Mouse (Mus musculus) spleen, postnatal 4 days (tissue): ENCODE measurements at regions not wholly inside any gene's neighbourhood (a gene's known extent, or its start where the extent isn't known, plus 50 kb on each side); places are given as distances from the start of the nearest gene placed in this dataset.
"Not testable (repeated sequence)": the region's sequence is repeated elsewhere in the genome, so short reads cannot be mapped to it uniquely, and the experiment has no call there.

Experiments
- DNase-seq, 2 experiments: peaks; one replicate each; pipeline ENCODE4 v3.0.0; 2022; ENCODE audit warnings: low spot score in 2 of 2

DNA sequence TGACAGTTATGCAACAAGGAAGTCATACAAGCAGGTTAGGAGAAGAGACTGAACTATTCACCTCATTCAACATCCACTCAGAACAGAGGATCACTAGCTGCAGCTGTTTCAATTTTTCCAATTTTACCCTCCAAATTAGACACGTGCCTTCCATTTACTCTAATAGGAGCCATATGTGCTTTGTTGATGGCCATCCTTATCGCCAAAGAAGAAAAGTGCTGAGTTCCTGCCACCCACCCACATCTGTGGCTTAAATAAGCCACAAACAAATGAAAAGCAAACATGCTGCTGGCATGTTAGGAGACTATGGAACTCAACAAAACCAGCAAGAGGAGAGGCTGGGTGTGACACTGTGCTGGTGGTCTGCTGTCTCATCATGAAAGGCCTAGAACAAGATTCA is 1786.1 kb downstream of the 9330182O14Rik start:
- no peak for DNase-seq

GRCm38 (mm10) chr15:41936697-41937096 is 1802.5 kb downstream of the 9330182O14Rik start:
- DNase-seq = no peak

GRCm38 (mm10) chr15:41945226-41945625 is 1811.1 kb downstream of the 9330182O14Rik start:
- no peak for DNase-seq

DNA sequence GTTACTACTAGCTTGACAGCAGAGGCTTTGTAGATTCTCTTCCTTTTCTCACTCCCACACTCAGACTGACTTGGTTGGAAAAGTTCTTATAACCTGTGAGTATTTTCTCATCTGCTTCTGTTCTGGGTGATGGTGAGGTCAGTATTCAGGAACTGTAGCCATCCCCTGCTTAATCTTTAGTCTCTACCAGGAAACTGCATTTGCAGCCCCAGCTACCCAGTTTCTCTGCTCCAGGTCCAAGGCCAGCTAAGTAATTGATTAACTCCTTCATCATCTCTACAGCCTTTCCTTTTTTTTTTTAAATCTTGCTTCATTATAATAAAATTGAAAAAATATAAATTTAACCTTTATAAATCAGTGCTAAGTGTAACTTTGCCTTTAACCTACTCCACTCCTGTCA is 1813.7 kb downstream of the 9330182O14Rik start:
- DNase-seq = no peak

GRCm38 (mm10) chr15:41948347-41949093 is 1814.4 kb downstream of the 9330182O14Rik start:
- no peak for DNase-seq

DNA sequence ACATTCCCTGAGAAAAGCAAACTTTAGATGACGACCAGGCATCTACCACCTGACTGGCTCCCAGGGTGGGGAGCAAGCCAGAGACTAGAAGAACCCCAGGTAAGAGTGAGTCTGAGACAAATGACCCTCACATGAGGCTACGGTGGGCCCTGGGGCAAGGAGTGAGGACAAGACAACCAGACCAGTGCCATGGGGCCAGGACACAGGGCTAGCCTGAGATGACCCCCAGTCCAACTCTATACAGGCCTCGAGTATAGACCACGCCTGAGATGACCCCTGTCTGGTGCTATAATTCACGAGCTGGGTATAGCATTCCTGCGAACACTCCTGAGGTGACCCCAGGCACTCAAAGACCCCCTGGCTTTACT is 1814.9 kb downstream of the 9330182O14Rik start:
- no peak for DNase-seq

DNA sequence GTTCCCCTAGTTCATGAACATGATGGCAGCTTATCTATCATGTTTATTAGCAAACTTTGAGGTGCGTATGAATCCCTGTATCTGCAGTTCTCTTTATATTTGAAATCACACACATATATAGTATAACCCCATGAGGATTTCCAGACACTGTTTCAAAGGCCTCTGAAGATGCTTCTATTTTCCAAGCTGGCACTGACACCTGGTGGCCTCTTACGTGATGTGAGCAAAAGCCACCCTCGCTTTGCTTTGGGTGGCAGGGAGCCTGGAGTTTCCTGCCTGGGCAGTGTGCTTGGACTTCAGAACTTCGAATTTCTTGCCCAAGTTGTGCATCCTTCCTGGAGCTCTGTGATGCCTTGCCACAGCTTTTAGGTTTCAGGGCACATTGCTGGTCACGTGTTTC is 1817.1 kb downstream of the 9330182O14Rik start:
- DNase-seq = no peak

- DNase-seq = no peak
These were observed 1826.4 kb downstream of the 9330182O14Rik start for GRCm38 (mm10) chr15:41960597-41960996.

- DNase-seq = no peak
These were observed 1836.7 kb downstream of the 9330182O14Rik start for GRCm38 (mm10) chr15:41970877-41971276.

GRCm38 (mm10) chr15:41973263-41973662 is 1839.1 kb downstream of the 9330182O14Rik start:
- peak; percentile 69 to 89 for DNase-seq

DNA sequence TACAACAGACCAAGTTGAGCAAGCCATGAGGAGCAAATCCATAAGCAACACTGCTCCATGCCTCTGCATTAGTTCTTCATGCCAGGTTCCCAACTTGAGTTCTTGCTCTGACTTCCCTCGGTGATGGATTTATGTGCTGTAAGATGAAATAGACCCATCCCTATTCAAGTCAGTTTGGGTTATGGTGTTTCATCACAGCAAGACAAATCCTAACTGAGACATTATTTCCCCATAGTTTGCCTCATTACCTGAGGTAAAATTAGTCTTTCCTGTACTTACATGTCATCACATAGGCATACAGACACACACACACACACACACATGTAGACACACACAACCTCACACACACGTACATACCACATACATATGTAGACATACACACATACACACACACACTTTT is 1843.0 kb downstream of the 9330182O14Rik start:
- no peak for DNase-seq

GRCm38 (mm10) chr15:41977649-41978231 is 1843.6 kb downstream of the 9330182O14Rik start:
- no peak for DNase-seq

- DNase-seq = no peak
These were observed 1849.1 kb downstream of the 9330182O14Rik start for GRCm38 (mm10) chr15:41983261-41983660.

GRCm38 (mm10) chr15:41984267-41984666 is 1850.1 kb downstream of the 9330182O14Rik start:
- DNase-seq = no peak

GRCm38 (mm10) chr15:41986264-41986663 is 1852.1 kb downstream of the 9330182O14Rik start:
- DNase-seq = no peak

- DNase-seq = no peak
These were observed 1854.9 kb downstream of the 9330182O14Rik start for GRCm38 (mm10) chr15:41989065-41989464.

DNA sequence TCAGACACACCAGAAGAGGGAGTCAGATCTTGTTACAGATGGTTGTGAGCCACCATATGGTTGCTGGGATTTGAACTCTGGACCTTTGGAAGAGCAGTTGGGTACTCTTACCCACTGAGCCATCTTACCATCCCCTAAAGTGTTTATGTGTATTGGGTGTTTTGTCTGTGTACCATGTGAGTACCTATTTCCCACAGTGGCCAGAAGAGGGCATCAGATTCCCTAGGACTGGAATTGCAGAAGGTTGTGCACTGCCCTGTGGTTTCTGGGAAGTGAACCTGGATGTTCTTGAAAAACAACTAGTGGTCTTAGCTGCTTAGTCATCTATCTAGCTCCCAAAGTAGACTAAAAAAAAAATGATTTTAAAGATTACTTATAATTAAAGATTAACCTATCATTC is 1857.7 kb downstream of the 9330182O14Rik start:
- DNase-seq = no peak

DNA sequence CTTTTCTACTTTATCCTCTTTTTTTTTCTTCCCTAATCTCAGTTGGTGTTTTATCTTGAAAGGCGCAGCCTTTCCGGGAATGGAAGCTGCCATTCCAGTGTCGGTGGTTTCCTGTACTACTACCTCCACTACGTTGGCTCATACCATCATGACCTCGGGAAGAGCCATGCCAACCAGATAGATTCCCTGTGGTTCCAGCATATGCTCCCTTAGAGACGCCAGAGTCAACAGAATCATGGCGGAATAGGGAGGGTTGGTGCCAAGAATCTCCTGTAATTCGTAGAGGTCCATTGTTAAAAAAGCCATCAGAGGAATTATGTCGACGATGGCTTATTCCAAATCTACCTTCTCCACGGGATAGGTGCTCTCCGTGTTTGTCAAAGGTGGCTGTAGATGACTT is 1898.1 kb downstream of the 9330182O14Rik start:
- DNase-seq = not testable (repeated sequence)

DNA sequence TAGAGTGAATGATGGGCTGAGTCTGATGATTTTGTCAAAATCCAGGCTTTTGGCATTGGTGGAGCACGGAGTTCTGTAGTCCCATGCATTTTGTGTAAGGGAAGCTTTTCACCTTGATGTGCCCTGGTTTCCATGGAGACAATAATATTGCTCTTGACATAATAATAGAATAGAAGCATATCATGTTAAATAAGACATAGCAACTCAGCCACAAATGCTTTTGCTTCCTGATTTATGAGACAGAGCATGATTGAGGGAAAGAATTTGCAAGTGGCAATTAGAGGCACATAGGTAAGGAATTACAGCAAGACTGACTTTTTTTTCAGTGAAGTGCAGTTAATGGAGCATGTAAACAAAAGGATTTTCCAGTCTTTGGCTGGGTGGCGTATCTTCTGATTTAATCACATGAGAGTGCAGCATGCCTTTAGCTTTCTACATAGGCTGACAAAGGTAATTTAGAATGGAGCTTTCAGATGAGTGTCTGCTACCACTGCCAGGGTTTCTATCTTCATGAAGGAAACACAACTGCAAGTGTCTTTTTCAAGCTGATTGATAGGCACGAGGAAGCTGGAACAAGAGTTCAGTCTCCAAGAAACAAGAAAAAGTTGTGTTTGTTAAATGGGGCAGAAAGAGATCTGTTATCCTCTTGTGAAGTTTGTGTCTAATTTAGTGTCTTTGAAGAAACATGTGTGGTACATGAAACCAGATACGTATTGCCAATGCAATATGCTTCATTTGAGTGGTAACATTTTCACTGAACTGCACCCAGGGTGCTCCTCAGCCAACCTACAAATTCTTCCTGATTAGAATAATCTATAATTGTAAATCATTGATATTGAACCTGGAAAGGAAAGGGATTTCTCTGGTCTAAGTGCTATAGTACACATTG is 1913.2 kb downstream of the 9330182O14Rik start:
- no peak for DNase-seq

- DNase-seq = no peak
These were observed 1922.6 kb downstream of the 9330182O14Rik start for GRCm38 (mm10) chr15:42056772-42057171.

DNA sequence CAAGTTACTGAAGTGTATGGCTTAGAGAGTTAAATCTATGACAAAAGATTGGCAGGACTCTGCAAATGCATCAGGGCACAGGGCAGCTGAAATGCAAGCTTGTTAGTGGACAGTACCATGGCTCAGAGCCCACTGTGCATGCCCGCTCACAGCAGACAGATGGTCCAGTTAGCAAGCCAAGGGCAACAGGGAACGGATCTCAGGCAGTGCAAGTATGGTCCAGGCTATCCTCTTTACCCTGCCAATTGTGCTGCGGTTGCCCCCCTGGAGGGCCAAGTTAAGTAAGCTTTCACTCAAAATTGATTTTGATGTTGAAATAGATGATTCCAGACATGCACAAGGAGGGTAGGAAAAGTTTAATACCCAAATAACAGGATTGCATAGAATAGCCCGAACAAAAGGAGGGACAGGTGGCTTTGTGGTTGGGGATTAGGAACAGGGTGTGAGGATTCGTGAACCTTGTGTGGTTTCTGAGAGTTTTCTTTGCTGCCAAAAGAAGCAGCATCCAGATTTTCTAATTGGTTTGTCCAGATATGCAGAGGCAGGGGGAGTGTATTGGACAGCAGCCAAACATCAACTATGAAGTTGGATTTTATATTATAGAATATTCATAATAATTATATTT is 1934.2 kb downstream of the 9330182O14Rik start:
- no peak for DNase-seq

DNA sequence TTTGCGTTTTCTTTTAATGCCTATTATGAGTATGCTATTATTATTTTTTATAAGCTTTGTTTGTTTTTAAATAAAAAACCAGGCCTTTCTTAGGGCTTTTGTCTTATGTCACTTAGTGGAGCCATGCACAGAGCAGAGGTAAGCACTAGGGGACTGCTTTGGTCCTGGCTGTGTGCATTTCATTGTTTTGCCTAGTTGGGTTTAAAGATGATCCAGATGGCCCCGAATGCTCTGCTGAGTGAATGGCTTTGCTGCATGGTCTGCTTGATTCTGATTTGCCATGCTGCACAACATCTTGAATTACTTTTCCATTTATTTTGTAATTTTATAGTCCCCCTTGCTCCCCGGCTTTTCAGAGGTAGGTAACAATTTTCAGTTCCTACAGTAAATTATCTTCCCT is 1934.9 kb downstream of the 9330182O14Rik start:
- DNase-seq = no peak
